Mouse (Mus musculus) spleen, adult 2 months (tissue): ENCODE results near the gene Tcaim. TPM values are rescaled to one million over a fixed set of nuclear protein-coding genes. Genes with fewer than 3 reads are reported as not detected.

Experiments used
- DNase-seq, 2 experiments: peaks; one replicate each; pipeline versions ENCODE4 v3.0.0 to v3.0.0-alpha.2; 2012 to 2021; ENCODE audit warnings: low spot score in 2 of 2, low read depth in 1 of 2
- H3K27ac ChIP-seq: fragments of 200-500 bp; 2 replicates; pipeline ENCODE4 v1.5.1; 2012; ENCODE audit warnings: low read length, inconsistent platforms; ENCODE audit not compliant: insufficient read depth
- H3K27me3 ChIP-seq: fragments of 200-500 bp; 2 replicates; pipeline ENCODE4 v1.6.1; 2012; ENCODE audit warnings: mild to moderate bottlenecking, moderate library complexity, low read length, inconsistent platforms; ENCODE audit not compliant: control insufficient read depth, insufficient read depth
- H3K36me3 ChIP-seq: fragments of 200-500 bp; 2 replicates; pipeline ENCODE4 v1.6.1; 2012; ENCODE audit warnings: mild to moderate bottlenecking, low read length, inconsistent platforms; ENCODE audit not compliant: control insufficient read depth, insufficient read depth
- H3K4me1 ChIP-seq: fragments of 200-500 bp; 2 replicates; pipeline ENCODE4 v1.6.1; 2011; ENCODE audit warnings: inconsistent platforms; ENCODE audit not compliant: control insufficient read depth, insufficient read depth, insufficient read length
- H3K4me3 ChIP-seq: fragments of 200-500 bp; 2 replicates; pipeline ENCODE4 v1.5.1; 2011; ENCODE audit warnings: mild to moderate bottlenecking, inconsistent platforms; ENCODE audit not compliant: insufficient read depth, insufficient read length; ENCODE audit errors: extremely low read depth
- CTCF ChIP-seq: fragments of 200-500 bp; IDR thresholded peaks from 2 replicates; pipeline ENCODE4 v1.5.1; 2011; ENCODE audit warnings: mild to moderate bottlenecking, inconsistent platforms; ENCODE audit not compliant: insufficient read depth, insufficient read length, insufficient replicate concordance; ENCODE audit errors: extremely low read depth
- POLR2A ChIP-seq: fragments of 200-500 bp; IDR thresholded peaks from 2 replicates; pipeline ENCODE4 v1.6.1; 2011; ENCODE audit warnings: low read depth, low read length, inconsistent platforms
- WGBS: fragments of 180-500 bp; shearing (Covaris S2); methylation state at CpG from one replicate; pipeline ENCODE4 v1.1.7; 2018; 5-methylcytosine and 5-hydroxymethylcytosine counted together
- polyA plus RNA-seq: library from polyadenylated mRNA; depleted of rRNA; stranded (reverse); fragments of >200 nt; gene quantifications from 2 replicates; pipeline ENCODE4 v1.2.3, GENCODE M21; 2012; rRNA removed

Gene Tcaim
- polyA plus RNA-seq = 1.8 and 1.9 TPM in 2 replicates

- no peak for TF ChIP-seq CTCF
- no peak; the same call in 1 of the 2 replicates for TF ChIP-seq POLR2A
- H3K4me3 ChIP-seq = peak within 1 kb of the TSS; percentile 67
- H3K27me3 ChIP-seq = no peaks in the 10 kb centered on the region
- no peaks in the 10 kb centered on the region; the same call in 1 of the 2 replicates for H3K4me1 ChIP-seq
- peak within 1 kb of the TSS; percentile 91 for H3K27ac ChIP-seq
- peaks cover 1% of the 10 kb centered on the region; the same call in 1 of the 2 replicates for H3K36me3 ChIP-seq
- peak; percentile 74 to 86 for DNase-seq
- 7% methylated on average over 42 of the region's 42 CpGs for WGBS
These were observed at the start of gene Tcaim for GRCm38 (mm10) chr9:122805053-122805844. Tcaim (plus strand) TSS chr9:122805539.

GRCm38 (mm10) chr9:122757614-122758013 lies 47.7 kb upstream of the Tcaim start:
- WGBS = 74% methylated on average over 2 of the region's 2 CpGs
- no peaks in the 10 kb centered on the region for H3K36me3 ChIP-seq
- no peak overlapping the region for H3K27ac ChIP-seq
- no peak overlapping the region for H3K4me3 ChIP-seq
- H3K4me1 ChIP-seq = no peaks in the 10 kb centered on the region
- no peak for DNase-seq
- no peaks in the 10 kb centered on the region for H3K27me3 ChIP-seq
- TF ChIP-seq POLR2A (no peak), CTCF (no peak)

- H3K27ac ChIP-seq = no peak overlapping the region
- H3K27me3 ChIP-seq = no peaks in the 10 kb centered on the region
- no peaks in the 10 kb centered on the region for H3K36me3 ChIP-seq
- no peaks in the 10 kb centered on the region for H3K4me1 ChIP-seq
- DNase-seq = no peak
- TF ChIP-seq CTCF = no peak
- no peak for TF ChIP-seq POLR2A
- H3K4me3 ChIP-seq = no peak overlapping the region
These were observed 45.2 kb upstream of the Tcaim start for GRCm38 (mm10) chr9:122760111-122760510.

- Histone ChIP-seq H3K4me3 (no peak overlapping the region), H3K27me3 (no peaks in the 10 kb centered on the region), H3K4me1 (no peaks in the 10 kb centered on the region; the same call in 1 of the 2 replicates), H3K27ac (peak overlapping the region; percentile 47), H3K36me3 (no peaks in the 10 kb centered on the region)
- 23% methylated on average over 5 of the region's 5 CpGs for WGBS
- DNase-seq = peak; percentile 34 to 54
- TF ChIP-seq CTCF (no peak), POLR2A (no peak)
These were observed 20.1 kb upstream of the Tcaim start for GRCm38 (mm10) chr9:122785231-122785630.

GRCm38 (mm10) chr9:122786534-122786933 lies 18.8 kb upstream of the Tcaim start:
- 88% methylated on average over 1 of the region's 1 CpGs for WGBS
- no peak overlapping the region for H3K27ac ChIP-seq
- no peak for TF ChIP-seq POLR2A
- no peak for TF ChIP-seq CTCF

GRCm38 (mm10) chr9:122805845-122806341 lies 554 bp downstream of the Tcaim start:
- DNase-seq = no peak
- WGBS = 23% methylated on average over 10 of the region's 10 CpGs
- H3K27ac ChIP-seq = peak overlapping the region; percentile 91
- TF ChIP-seq CTCF (no peak), POLR2A (no peak)
- no peaks in the 10 kb centered on the region for H3K27me3 ChIP-seq
- peaks cover 1% of the 10 kb centered on the region; the same call in 1 of the 2 replicates for H3K36me3 ChIP-seq
- H3K4me3 ChIP-seq = peak overlapping the region; percentile 67
- no peaks in the 10 kb centered on the region; the same call in 1 of the 2 replicates for H3K4me1 ChIP-seq

More at GRCm38 (mm10) chr9:122786534-122786933, 18.8 kb upstream of the Tcaim start:
- no peaks in the 10 kb centered on the region; the same call in 1 of the 2 replicates for H3K4me1 ChIP-seq
- no peak for DNase-seq
- H3K36me3 ChIP-seq = no peaks in the 10 kb centered on the region
- no peak overlapping the region for H3K4me3 ChIP-seq
- H3K27me3 ChIP-seq = no peaks in the 10 kb centered on the region
